Mouse (Mus musculus): ENCODE measurements around the gene Gpr1.

Gpr1 gene

DNA sequence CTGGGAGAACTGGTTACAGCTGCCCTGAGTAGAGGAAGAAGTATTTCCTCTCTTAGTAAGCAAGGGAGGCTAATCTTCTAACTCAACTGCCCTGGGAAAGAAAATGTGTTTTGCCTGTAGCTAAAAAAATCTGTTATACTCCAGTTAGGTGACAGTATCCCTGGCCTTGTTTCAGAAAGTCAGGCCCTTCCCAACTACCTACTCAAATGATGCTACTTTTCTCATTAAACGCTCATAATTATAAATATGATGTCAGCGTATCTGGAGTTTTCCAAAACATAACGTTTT is at the start of gene Gpr1:
Gene Gpr1, minus strand, starts transcription at position 273 of the 288 bp plus-strand sequence.
- DNase-seq, result no peak

DNA sequence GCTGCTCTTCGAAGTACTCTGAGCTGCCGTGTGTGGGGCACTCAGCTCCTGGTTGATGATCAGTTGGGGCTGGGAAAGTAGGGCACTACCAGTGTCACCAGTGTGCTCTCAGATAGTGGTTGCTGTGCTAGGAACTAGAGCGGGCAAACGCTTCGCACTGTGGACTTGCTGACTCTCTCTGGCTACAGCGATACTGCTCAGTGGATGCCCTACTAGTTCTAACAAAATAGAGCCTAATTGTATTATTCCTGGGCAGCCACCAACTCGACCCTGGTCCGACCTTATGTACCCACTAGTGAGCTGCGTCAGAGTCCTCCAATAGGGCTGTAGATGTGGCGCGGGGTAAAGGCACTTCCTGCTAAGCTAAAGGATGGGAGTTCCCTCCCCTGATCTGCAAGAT is 49.3 kb upstream of the Gpr1 start:
- no peak for DNase-seq

DNA sequence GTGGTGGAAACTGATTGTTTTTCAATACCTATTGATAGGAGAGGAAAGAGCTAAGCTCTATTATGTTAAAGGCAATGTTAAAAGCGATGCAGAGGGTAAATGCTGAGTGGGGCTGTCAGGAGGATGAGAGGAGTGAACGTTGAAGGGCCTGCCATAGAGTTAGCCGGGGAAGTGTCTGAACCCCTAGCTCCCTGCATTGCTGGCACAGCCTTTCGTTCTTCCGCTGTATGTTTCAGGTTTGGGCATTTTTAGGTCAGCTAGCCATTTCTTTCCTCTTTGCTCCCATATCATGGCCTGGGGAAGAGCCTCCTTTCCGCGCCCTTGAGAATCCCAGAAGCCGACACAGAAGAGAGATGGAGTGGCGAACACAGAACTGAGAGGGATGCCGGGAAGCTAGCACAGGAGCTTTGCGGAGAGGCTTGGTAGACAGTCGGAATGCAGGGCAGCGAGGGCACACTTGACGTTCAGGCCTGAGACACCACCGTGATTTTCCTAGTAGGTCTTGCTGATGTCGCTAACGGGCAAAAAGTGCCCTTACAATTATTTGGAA is 46.8 kb upstream of the Gpr1 start:
- DNase-seq, result no peak

DNA sequence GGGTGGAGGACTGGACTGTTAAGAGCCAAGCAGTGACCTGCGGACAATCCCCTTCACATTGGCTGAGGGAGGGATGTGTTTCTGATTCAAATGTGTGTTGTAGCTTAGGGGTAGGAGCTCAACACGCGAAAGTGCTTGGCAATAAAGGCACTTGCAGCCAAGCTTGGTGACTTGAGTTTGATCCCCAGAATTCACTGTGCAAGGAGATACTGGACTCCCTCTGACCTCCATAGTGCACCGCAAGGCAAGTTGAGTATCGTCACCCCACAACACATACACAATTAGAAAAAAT is 46.3 kb upstream of the Gpr1 start:
- DNase-seq, result no peak

DNA sequence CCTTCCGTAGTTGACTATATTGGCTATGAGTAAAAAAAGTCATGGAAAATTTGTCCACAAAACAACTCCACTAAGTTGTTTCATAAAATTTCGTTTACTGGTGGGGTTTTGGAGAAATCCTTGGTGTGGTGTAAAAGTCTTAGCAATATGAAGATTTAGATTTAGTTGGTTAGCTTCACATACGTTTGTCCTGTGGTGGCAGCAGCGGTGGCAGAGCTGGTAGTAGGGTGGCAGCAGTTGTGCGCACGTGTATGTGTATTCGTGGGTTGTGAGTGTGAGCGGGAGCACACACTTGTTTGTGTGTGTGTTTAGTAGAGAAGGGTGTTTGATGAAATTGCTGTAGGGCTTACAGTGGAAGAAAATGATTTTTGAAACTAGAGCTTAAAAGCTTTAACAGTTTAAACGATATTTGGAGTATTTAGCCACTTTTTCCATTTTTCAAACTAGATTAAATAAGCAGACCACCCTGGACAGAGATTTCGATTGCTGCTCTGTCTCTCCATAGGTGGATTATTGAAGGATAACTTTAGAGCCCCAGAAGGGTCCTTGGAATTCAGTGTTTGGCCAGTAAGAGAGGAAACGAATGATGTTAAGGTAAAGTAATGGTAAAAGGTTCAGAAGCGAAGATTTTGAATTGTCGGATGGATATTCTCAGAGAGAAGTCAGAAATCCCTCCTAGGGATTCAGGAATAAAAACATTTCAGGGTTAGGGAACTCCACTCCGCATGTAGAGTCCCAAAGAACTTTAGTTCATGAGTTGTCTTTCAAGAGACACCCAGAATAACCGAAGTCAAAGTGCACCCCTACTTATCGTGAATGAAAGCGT is 45.8 kb upstream of the Gpr1 start:
- DNase-seq, result no peak

DNA sequence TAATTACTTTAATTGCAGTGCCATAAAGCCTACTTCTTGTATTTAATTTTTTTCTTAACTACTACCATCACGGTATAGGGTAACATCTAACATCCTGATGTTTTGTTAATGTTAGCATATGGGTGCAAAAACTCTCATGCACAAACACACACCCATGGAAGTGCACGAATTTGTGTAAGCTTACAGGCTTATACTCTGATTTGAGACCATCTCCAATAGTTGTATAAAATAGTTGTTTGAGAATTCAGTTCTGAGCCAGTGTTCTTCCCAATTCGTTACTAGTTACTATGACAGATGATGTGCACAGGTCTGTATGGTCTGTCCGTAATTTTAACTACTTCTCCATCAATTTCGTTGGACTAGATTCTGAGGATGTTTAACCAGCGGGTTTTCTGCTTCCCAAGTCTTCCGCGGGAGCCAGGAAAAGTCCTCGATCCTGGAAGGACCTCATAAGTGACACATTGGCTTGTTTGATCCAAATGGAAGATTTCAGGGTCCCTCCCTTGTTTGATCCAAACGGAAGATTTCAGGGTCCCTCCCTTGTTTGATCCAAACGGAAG is 45.0 kb upstream of the Gpr1 start:
- no peak for DNase-seq

DNA sequence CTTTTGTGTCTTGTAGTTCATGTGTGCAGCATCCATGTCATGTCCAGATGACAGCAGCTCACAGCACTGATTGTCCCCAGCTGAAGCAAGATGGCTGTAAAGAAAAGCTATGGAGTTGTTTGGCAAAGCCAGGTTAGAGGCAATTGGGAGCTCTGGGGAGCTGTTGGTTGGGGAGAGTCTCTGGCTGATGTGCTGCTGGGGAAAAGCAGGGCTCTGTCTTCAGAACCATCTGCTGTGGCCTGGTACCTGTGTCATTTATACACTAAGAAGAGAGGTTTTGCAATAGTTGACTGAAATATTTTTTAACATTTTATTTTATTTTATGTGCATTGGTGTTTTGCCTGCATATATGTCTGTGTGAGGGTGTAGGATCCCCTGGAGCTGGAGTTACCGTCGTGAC is 44.2 kb upstream of the Gpr1 start:
- DNase-seq, result no peak

DNA sequence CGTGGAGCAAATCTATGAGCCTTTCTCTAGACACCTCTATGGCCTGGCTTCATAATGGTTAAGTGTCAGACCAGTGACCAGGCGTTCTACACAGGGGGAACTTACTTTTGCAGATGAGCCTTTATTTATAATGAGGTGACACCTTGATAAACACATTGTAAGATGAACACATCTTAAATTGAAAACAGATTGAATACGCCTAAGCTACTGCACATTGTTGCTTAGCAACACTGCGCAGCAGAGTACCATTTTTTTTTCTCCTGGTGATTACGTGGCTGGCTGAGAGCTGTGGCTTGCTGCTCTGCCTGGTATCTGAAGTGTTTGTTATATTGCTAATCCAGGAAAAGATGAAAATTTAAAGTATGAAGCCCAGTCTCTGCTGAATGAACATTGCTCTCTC is 41.7 kb upstream of the Gpr1 start:
- DNase-seq, result no peak

DNA sequence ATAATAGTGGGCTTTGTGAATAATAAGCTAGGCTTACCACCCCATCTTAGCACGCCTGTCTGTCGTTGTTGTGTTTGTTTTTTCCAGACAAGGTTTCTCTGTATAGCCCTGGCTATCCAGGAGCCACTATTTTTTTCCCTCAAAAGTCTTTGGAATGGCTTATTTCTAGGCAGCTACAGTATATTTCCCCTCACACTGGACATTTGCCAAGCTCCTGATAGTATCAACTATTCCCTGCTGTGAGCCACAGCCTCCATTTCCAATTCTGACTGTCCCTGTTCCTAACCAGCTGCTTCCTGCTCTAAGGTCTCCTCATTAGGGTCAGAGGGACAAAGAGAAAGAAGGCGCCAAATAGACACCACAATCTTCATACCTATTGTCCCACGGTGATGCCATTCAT is 40.8 kb upstream of the Gpr1 start:
- DNase-seq, result no peak

DNA sequence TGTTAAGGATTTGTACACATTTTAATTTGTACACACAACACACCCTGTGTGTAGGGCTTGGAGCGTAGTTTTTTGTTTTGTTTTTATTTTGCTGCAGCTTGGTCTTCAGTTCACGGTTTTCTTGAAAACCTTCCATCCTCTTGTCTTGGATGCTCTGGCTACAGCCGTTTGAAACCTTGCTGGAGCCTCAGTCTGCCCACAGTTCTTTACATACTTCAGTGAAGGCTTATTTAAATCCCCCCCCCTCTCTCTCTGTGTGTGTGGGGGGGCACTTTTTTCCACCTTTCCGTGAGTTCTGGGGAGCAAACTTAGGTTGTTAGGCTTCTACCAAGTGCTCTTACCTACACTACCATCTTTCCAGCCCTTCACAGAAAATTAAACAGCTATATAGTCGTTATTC is 38.9 kb upstream of the Gpr1 start:
- no peak for DNase-seq

DNA sequence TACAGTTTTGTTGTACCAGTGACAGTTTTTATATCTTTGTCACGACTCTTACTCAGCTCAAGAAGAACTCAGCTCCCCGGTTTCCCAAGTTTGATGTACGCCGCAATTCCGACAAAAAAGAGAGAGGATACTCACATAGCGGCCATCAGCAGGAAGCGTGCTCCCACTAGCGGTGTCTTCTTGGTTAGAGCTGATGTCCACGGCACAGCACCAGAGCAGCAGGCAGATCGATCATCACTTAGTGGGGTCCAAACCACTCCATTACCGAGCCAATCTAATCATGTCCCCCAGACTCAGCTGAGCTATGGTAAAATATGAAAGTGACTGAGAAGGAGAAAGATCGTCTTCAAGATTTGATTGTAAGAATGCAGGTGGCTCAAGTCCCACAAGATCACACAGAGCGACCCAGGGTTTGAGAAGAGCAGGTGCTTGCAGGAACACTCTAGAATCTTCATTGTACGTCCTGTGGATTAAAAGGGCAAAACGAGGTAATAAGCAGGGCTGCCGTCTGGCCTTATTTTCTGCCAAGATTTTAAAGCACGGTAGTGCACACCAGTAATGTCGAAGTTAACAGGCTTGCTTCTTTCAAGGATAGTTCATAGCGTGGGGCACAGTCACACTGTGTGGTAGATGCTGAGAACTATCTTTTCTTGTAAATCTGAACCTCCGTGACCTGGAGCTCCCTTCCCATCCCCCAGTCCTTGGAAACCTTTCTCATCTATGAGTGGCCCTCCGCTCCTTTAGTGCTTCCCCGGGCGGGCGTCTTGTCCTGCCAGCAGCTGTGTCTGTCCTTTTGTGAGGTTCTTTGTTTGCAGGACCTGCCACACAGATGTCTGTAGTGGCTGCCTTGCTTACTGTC is 38.2 kb upstream of the Gpr1 start:
- DNase-seq, result no peak

DNA sequence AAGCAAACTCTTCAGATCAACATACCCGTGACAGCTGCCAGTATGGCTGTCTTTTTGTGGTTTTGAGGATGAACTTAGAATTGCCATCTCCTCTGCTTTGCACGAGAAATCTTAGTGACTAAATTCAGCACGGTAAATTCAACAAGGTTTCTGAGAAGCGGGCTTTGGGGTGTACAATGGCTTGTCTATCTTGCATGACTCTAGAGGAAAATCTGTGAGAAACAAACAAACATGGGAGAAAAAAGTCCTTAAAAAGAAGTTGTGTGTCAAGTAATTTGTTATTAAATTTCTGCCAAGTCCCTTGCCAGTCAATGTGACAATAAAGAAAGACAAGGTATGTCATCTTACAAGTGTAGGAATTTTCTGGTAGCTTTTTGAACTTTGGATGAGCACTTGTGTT is 34.9 kb upstream of the Gpr1 start:
- DNase-seq, result no peak

DNA sequence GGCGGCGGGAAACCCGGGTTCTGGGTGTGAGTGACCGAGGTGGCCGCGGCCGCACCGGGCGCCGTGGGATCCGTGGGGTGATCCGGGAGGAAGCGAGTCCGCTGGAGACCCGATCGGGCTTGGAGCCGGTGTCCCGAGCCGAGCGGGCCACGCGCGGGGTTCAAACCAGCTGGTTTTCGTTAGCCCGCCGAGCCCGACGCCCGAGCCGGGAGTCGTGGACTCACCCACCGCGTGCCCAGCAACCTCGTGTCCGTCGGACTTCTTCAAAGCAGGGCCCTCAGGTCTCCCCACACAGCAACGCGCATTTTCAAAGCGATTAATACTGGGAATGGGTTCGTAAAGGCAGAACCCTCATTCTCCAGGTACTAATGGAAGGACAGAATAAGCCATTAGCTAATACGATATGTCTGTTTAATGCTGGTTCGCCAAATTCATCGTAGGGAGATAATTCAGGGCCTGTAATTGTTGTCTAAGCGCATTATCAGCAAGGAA is 34.1 kb upstream of the Gpr1 start:
- DNase-seq, result no peak

DNA sequence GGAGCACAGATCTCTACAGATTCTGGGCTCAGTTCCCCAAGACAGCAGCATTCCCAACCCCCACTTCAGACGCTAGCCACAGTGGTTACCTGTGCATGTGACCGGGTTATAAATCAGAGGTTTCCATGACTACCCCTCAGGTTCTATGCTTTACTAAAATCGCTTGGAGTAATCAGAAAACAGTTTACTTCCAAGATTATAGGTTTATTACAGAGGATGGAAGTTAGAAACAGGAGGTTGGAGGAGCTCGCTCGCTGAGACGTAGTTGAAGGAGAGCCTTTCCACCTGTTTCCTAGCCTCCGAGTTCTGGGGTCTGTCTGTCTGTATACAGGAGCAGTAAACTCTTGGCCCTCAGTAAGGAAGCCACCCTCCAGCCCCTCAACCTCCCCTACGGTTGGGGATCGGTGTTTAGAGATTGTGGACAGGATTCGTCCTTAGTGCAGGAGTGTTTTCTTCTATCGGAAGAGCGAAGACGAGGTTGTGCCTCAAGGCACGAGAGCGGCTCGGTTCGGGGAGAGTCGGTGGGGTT is 33.6 kb upstream of the Gpr1 start:
- DNase-seq, result no peak

DNA sequence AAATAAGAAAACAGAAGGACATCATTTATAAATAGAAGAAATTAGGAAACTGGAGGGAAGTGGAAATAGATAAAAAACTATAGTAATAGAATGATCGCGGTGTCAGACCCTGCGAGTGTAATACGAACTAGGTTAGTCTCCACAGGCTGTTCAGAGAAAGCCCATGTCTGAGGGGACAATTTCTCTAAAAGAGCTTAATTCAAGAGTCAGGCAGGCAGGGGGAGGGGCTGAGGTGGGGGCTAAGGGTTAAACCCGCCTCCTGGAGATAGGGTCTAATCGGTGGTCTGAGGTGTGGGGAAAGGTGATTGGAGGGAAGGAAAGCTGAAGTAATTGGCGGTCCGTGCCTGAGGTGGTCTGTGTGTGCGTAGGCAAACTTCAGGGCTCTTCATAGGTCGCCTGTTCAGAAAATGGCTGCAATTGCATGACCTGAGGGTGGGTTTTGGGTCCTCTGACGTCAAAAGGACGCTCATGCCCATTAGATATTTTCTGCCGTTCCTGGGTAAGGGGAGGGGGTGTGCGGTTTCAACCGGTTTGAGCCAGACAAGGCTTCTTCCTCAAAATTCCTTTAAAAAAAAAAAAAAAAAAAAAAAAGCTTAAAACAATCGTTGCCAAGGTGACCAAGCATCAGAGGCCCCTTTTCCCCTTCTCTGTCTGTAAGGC is 32.6 kb upstream of the Gpr1 start:
- DNase-seq, result no peak

DNA sequence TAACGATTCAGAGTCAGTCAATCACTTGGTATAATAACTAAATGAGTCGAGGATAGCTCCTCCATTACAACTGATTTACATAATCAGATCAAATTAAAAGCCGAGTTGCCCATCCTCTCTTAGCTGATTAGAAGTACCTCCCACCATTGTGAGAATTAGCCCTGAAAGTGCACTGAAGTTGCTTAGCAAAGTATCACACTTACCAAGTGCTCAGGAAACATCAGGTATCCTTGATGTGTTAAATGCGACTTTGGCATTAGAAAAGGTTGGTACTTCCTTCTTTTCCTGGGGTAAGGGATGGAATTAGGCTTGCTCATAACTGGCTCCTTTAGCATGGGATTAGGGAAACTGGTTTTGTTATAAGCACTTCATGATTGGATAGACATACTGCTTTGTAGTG is 29.5 kb upstream of the Gpr1 start:
- DNase-seq, result no peak

DNA sequence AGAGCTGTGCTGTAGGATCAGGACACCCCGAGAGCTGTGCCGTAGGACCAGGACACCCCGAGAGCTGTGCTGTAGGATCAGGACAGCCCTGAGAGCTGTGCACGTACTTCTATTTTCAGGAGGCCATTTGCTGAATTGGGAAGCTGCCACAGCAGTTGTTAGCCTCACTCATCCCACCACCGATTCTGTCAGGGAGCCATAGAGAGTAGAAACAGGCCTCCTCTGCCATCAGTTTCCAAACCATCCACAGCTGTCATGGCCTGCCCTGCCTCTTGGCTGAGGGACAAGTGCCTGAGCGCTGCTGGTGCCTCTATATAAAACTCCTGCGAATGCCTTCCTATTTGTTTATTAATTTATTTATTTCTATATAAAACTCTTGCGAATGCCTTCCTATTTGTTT is 25.4 kb upstream of the Gpr1 start:
- DNase-seq, result no peak

DNA sequence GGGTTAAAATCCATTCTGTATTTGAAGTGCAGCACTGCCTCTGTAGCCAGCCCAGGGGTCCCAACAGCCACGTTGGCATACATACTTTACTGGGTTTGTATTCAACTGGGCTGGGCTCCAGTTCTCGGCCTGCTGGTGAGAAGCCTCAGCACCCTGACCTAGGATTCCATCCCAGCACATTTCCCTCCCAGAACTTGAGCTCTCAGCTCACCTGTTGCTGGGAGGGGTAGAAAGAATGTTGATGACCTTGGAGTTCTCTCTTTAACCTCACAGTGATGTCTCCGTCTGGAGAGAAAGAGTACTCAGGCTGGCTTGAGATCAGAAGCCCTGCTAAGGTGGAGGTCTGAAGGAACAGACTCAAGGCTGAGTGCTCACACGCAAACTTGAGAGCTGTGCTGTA is 25.0 kb upstream of the Gpr1 start:
- no peak for DNase-seq

DNA sequence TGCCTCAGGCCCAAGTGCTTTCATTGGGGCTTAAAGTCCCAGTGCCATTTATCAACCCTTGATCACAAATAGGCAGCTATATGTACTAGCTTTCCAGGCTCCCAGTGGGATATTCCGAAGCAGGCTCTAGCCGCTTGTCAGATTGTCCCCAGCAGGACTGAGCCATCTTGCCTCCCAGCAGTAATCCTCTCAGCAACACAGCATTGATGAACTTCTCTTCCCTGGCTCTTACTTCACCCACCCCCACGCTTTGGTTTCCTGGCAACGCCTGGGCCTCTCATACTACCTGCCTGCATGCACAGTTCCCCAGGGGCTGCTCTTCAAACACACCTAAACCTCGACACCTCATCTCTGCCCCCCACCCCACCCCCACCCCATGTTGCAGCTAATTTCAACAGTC is 23.0 kb upstream of the Gpr1 start:
- DNase-seq, result no peak

DNA sequence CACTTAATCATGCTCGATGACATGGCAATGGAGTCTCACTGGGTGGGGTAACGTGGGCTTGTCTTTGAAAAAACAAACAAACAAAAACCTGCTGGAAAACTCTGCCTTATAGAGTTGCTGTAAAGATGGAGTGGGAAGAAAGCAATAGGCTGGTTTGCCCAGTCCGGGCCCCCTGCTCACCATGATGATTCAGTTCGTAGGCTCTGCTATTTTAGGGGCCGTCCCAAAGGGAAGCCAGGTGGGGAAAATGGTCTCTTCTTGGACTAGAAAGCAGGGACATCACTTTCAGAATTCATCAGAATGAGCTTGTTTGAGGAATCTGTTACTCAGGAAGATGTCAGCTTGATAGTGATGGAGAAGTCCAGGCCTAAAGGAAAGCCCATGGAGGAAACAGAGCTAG is 12.9 kb upstream of the Gpr1 start:
- DNase-seq, result no peak

DNA sequence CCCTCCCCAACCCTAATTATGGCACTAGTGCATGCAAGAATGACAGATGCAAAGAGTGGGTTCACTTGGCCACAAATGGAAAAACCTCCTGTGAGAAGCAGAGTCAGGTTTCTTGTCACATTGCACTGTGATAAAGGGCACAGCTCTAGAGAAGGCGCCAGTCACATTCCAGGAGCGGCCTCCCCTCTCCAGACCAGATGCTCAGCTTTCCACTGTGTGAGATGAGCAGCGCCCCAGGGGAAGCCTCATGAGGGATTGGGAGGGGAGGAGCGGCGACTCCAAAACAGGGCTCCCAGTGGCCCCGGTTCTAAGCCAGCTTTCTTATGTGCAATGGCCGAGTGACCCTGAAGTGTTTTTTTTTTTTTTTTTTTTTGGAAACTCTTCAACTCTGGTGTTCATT is 11.5 kb upstream of the Gpr1 start:
- DNase-seq, result no peak

DNA sequence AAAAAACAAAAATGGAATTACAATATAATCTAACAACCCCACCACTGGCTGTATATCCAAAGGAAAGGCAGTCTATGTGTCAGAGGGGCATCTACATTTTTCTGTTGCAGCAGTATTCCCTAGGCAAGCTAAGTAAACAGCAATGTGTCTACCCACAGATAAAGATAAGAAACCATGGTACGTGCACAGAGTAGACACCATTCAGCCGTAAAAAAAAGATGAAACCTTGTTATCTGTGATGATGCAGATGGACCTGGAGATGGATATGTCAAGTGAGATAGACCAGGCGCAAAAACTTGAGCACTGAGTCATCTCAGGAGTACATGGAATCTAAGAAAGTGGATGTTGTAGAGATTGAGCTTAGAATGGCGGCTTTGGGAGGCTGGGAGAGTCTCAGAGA is 10.7 kb upstream of the Gpr1 start:
- no peak for DNase-seq

DNA sequence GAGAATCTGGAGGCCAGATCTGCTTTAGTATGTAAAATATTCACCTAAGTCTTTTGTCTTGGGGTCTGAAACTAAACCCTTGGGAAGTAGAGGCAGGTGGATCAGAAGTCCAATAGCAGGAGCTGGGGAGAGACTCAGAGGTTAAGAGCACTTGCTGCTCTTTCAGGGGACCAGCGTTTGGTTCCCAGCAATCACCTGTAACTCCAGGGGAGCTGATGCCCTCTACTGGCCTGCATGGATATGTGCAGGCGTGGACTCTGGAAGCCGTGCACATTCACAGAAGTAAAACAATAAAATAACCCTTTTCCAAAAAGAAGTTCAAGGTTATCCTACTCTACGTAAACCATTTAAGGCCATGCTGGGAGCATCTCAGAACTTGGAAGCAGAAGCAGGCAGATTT is 4.9 kb upstream of the Gpr1 start:
- no peak for DNase-seq
